Mouse (Mus musculus) CH12.LX (cell line): ENCODE results near the gene Atg5.

ENCODE experiments used
- CTCF ChIP-seq, 2 experiments: IDR thresholded peaks in 1 of 2; conservative IDR thresholded peaks in 1 of 2; 2 replicates each; pipeline ENCODE4 v1.5.1; 2011 to 2012; ENCODE audit warnings: low read depth in 2 of 2, low read length in 2 of 2, improper control_type of control experiment in 1 of 2, inconsistent platforms in 1 of 2, mild to moderate bottlenecking in 1 of 2, moderate library complexity in 1 of 2
- E2F4 ChIP-seq: IDR thresholded peaks from 2 replicates; pipeline ENCODE4 v1.6.1; 2011; ENCODE audit warnings: low read depth, low read length, improper control_type of control experiment; ENCODE audit not compliant: insufficient replicate concordance
- KAT2A ChIP-seq: IDR thresholded peaks from 2 replicates; pipeline ENCODE4 v1.6.1; 2012; ENCODE audit warnings: low read length, improper control_type of control experiment, inconsistent platforms; ENCODE audit not compliant: insufficient replicate concordance
- MAZ ChIP-seq: IDR thresholded peaks from 2 replicates; pipeline ENCODE4 v1.6.1; 2012; ENCODE audit warnings: low read depth, mild to moderate bottlenecking, inconsistent platforms, low read length, improper control_type of control experiment, moderate library complexity
- MEF2A ChIP-seq: IDR thresholded peaks from 2 replicates; pipeline ENCODE4 v1.6.1; 2014; ENCODE audit warnings: low read depth, mild to moderate bottlenecking, inconsistent platforms, low read length, improper control_type of control experiment, borderline replicate concordance
- MYC ChIP-seq: IDR thresholded peaks from 2 replicates; pipeline ENCODE4 v1.6.1; 2011; ENCODE audit warnings: low read depth, mild to moderate bottlenecking, improper control_type of control experiment, low read length
- POLR2A ChIP-seq: IDR thresholded peaks from 2 replicates; pipeline ENCODE4 v1.6.1; 2011; ENCODE audit warnings: low read depth, mild to moderate bottlenecking, improper control_type of control experiment, low read length
- POLR2AphosphoS2 ChIP-seq: IDR thresholded peaks from 2 replicates; pipeline ENCODE4 v1.6.1; 2011; ENCODE audit warnings: low read depth, low read length, improper control_type of control experiment
- TCF12 ChIP-seq: IDR thresholded peaks from 2 replicates; pipeline ENCODE4 v1.6.1; 2014; ENCODE audit warnings: low read depth, mild to moderate bottlenecking, inconsistent platforms, low read length, improper control_type of control experiment
- UBTF ChIP-seq: IDR thresholded peaks from 2 replicates; pipeline ENCODE4 v1.6.1; 2012; ENCODE audit warnings: low read depth, mild to moderate bottlenecking, inconsistent platforms, low read length, improper control_type of control experiment, moderate library complexity
- ZNF384 ChIP-seq: IDR thresholded peaks from 2 replicates; pipeline ENCODE4 v1.6.1; 2012; ENCODE audit warnings: low read depth, low read length, improper control_type of control experiment, inconsistent platforms

DNA sequence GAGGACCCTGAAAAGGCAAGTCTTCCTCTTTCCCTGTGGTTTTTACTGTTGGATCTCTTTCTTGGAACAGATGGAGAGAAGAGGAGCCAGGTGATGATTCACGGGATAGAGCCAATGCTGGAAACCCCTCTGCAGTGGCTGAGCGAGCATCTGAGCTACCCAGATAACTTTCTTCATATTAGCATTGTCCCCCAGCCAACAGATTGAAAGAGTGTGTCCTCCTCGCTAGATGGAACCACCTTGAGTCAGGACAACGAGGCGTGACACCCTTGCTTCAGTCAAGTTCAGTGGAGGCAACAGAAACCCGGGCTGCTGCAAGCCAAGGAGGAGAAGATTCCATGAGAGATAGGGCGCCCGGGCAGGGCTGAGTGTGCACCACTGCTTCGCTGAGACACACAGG, 94.7 kb downstream of the Atg5 start:
- TF ChIP-seq MEF2A (no peak; the same call in 1 of the 2 replicates), CTCF (conservative IDR thresholded peaks at IDR 0.05 in 1 of 2, IDR thresholded peaks at IDR 0.05 in 1 of 2; ENCODE audit: low read depth in 2 of 2, low read length in 2 of 2) (no peak), MAZ (no peak), KAT2A (no peak), MYC (no peak), UBTF (no peak), ZNF384 (no peak), E2F4 (no peak), POLR2AphosphoS2 (no peak), POLR2A (no peak), TCF12 (peak; percentile 43; the same call in 1 of the 2 replicates)
